Mouse (Mus musculus) liver, adult 2 months (tissue): ENCODE data around the gene Olfr766-ps1. TPM values are rescaled to one million over a fixed set of nuclear protein-coding genes. Genes with fewer than 3 reads are reported as not detected.
"Not testable (repeated sequence)": the region's sequence is repeated elsewhere in the genome, so short reads cannot be mapped to it uniquely, and the experiment has no call there.

ENCODE experiments used
- DNase-seq: peaks from one replicate; pipeline ENCODE4 v3.0.0-alpha.2; 2011; ENCODE audit warnings: low read depth, low spot score; ENCODE audit errors: extremely low read depth
- H3K27ac ChIP-seq: fragments of 200-500 bp; replicated peaks from 2 replicates; pipeline ENCODE4 v1.5.1; 2012; ENCODE audit warnings: low read depth, mild to moderate bottlenecking, control low read depth, inconsistent platforms, low read length; ENCODE audit not compliant: insufficient read depth
- H3K27me3 ChIP-seq: fragments of 200-500 bp; 2 replicates; pipeline ENCODE4 v1.6.1; 2012; ENCODE audit warnings: mild to moderate bottlenecking, moderate library complexity, low read length, inconsistent platforms; ENCODE audit not compliant: control insufficient read depth, insufficient read depth
- H3K36me3 ChIP-seq: fragments of 200-500 bp; 2 replicates; pipeline ENCODE4 v1.6.1; 2012; ENCODE audit warnings: low read length, inconsistent platforms; ENCODE audit not compliant: control insufficient read depth, insufficient read depth
- H3K4me1 ChIP-seq: fragments of 200-500 bp; 2 replicates; pipeline ENCODE4 v1.6.1; 2011; ENCODE audit warnings: low read length; ENCODE audit not compliant: control insufficient read depth, insufficient read depth
- H3K4me3 ChIP-seq: fragments of 200-500 bp; 2 replicates; pipeline ENCODE4 v1.5.1; 2011; ENCODE audit warnings: low read depth, mild to moderate bottlenecking, control low read depth, low read length, moderate library complexity; ENCODE audit not compliant: insufficient read depth
- H3K79me2 ChIP-seq: fragments of 200-500 bp; 2 replicates; pipeline ENCODE4 v1.6.1; 2012; ENCODE audit warnings: inconsistent platforms, mild to moderate bottlenecking, low read length, moderate library complexity; ENCODE audit not compliant: control insufficient read depth, insufficient read depth
- H3K9ac ChIP-seq: fragments of 200-500 bp; 2 replicates; pipeline ENCODE4 v1.6.1; 2012; ENCODE audit warnings: low read depth, mild to moderate bottlenecking, control low read depth, inconsistent platforms, low read length
- CTCF ChIP-seq: fragments of 200-500 bp; IDR thresholded peaks from 2 replicates; pipeline ENCODE4 v1.5.1; 2011; ENCODE audit warnings: low read depth, low read length, control low read depth
- POLR2A ChIP-seq: fragments of 200-500 bp; IDR thresholded peaks from 2 replicates; pipeline ENCODE4 v1.6.1; 2011; ENCODE audit warnings: low read length, control low read depth; ENCODE audit not compliant: insufficient read depth; ENCODE audit errors: extremely low read depth
- WGBS: fragments of 180-500 bp; shearing (Covaris S2); methylation state at CpG from one replicate; pipeline ENCODE4 v1.1.7; 2018; 5-methylcytosine and 5-hydroxymethylcytosine counted together
- polyA plus RNA-seq: library from polyadenylated mRNA; depleted of rRNA; stranded (reverse); fragments of >200 nt; gene quantifications from 2 replicates; pipeline ENCODE4 v1.2.3, GENCODE M21; 2012; rRNA removed
- total RNA-seq: library from RNA; depleted of rRNA; stranded (reverse); fragments of >200 nt; gene quantifications from 2 replicates; pipeline ENCODE4 v1.2.3, GENCODE M21; 2014; rRNA removed

Gene Olfr766-ps1
- total RNA-seq (not detected in 2 replicates), polyA plus RNA-seq (not detected in 2 replicates)

- no peak for DNase-seq
- WGBS, result 72% methylated on average over 2 of the region's 2 CpGs
- H3K27me3 ChIP-seq, result no peaks in the 10 kb centered on the region
- TF ChIP-seq CTCF (no peak), POLR2A (no peak)
- H3K79me2 ChIP-seq, result no peaks in the 10 kb centered on the region
- no peaks in the 10 kb centered on the region for H3K36me3 ChIP-seq
- H3K27ac ChIP-seq, result no peak within 1 kb of the TSS
- no peak within 1 kb of the TSS for H3K9ac ChIP-seq
- no peak within 1 kb of the TSS for H3K4me3 ChIP-seq
- H3K4me1 ChIP-seq, result no peaks in the 10 kb centered on the region
Measured at GRCm38 (mm10) chr10:129068877-129069276, at the start of gene Olfr766-ps1. Gene Olfr766-ps1 (minus strand): TSS chr10:129068977.

- Histone ChIP-seq H3K27me3 (no peaks in the 10 kb centered on the region), H3K27ac (no peak within 1 kb of the TSS), H3K79me2 (no peaks in the 10 kb centered on the region), H3K4me1 (no peaks in the 10 kb centered on the region), H3K36me3 (no peaks in the 10 kb centered on the region), H3K9ac (no peak within 1 kb of the TSS), H3K4me3 (no peak within 1 kb of the TSS)
- no peak for DNase-seq
- WGBS, result 83% methylated on average over 2 of the region's 2 CpGs
- TF ChIP-seq CTCF (no peak), POLR2A (no peak)
Measured at GRCm38 (mm10) chr10:129117761-129118160, 49.0 kb upstream of the Olfr766-ps1 start, which contains the start of gene Olfr769. Gene Olfr769 (minus strand): TSS chr10:129117861.

GRCm38 (mm10) chr10:129115146-129115545 lies 46.4 kb upstream of the Olfr766-ps1 start:
- TF ChIP-seq POLR2A, result no peak
- no peak for TF ChIP-seq CTCF
- Histone ChIP-seq H3K4me1 (no peaks in the 10 kb centered on the region), H3K9ac (no peak overlapping the region), H3K27me3 (no peaks in the 10 kb centered on the region), H3K27ac (no peak overlapping the region), H3K36me3 (no peaks in the 10 kb centered on the region), H3K4me3 (no peak overlapping the region), H3K79me2 (no peaks in the 10 kb centered on the region)
- 88% methylated on average over 3 of the region's 3 CpGs for WGBS
- DNase-seq, result no peak

GRCm38 (mm10) chr10:129101231-129101630 lies 32.5 kb upstream of the Olfr766-ps1 start:
- DNase-seq, result no peak
- TF ChIP-seq CTCF (no peak), POLR2A (no peak)
- WGBS, result 42% methylated on average over 3 of the region's 3 CpGs
- H3K27ac ChIP-seq, result no peak overlapping the region
- no peaks in the 10 kb centered on the region for H3K4me1 ChIP-seq
- H3K79me2 ChIP-seq, result no peaks in the 10 kb centered on the region
- no peak overlapping the region for H3K9ac ChIP-seq
- no peak overlapping the region for H3K4me3 ChIP-seq
- H3K27me3 ChIP-seq, result no peaks in the 10 kb centered on the region
- H3K36me3 ChIP-seq, result no peaks in the 10 kb centered on the region

GRCm38 (mm10) chr10:129099275-129099674 lies 30.5 kb upstream of the Olfr766-ps1 start, which contains the start of gene Olfr768:
Gene Olfr768 (minus strand): TSS chr10:129099375.
- H3K27ac ChIP-seq, result no peak within 1 kb of the TSS
- no peak for TF ChIP-seq CTCF
- no peak for TF ChIP-seq POLR2A
- H3K4me3 ChIP-seq, result no peak within 1 kb of the TSS
- no peaks in the 10 kb centered on the region for H3K4me1 ChIP-seq
- H3K36me3 ChIP-seq, result no peaks in the 10 kb centered on the region
- 73% methylated on average over 1 of the region's 1 CpGs for WGBS
- H3K27me3 ChIP-seq, result no peaks in the 10 kb centered on the region
- no peak within 1 kb of the TSS for H3K9ac ChIP-seq
- H3K79me2 ChIP-seq, result no peaks in the 10 kb centered on the region
- DNase-seq, result no peak

- H3K27ac ChIP-seq, H3K79me2 ChIP-seq, H3K9ac ChIP-seq, H3K4me1 ChIP-seq, H3K4me3 ChIP-seq, H3K27me3 ChIP-seq, H3K36me3 ChIP-seq, DNase-seq: not testable (repeated sequence)
Measured at GRCm38 (mm10) chr10:129082810-129083209, 14.0 kb upstream of the Olfr766-ps1 start, which contains the start of gene Olfr767. Gene Olfr767 (minus strand): TSS chr10:129082910.

GRCm38 (mm10) chr10:129049898-129050297 lies 18.9 kb downstream of the Olfr766-ps1 start, which contains the start of gene Olfr765:
Gene Olfr765 (minus strand): TSS chr10:129049998.
- H3K9ac ChIP-seq, result not testable (repeated sequence)

More at GRCm38 (mm10) chr10:129049898-129050297, 18.9 kb downstream of the Olfr766-ps1 start, which contains the start of gene Olfr765:
- DNase-seq, H3K36me3 ChIP-seq, H3K27me3 ChIP-seq, H3K4me3 ChIP-seq, H3K4me1 ChIP-seq, H3K27ac ChIP-seq, H3K79me2 ChIP-seq: not testable (repeated sequence)
